Mouse (Mus musculus): ENCODE data around the gene Angptl8. TPM values are rescaled to one million over a fixed set of nuclear protein-coding genes. Genes with fewer than 3 reads are reported as not detected.

The Angptl8 gene
- polyA plus RNA-seq (2015; fragmentation: Illumina TruSeq; extraction: RNeasy Lipid Tissue Mini Kit (QIAGEN cat#74804); ENCODE audit: insufficient read depth, low read depth, low replicate concordance): 10.6 TPM

GRCm38 (mm10) chr9:21835258-21835912 lies at the start of gene Angptl8:
Gene Angptl8 (plus strand): TSS chr9:21835510.

GRCm38 (mm10) chr9:21798345-21799009 lies 36.8 kb upstream of the Angptl8 start, which contains the start of gene Kank2:
Gene Kank2 (minus strand): TSS chr9:21798744.

DNA sequence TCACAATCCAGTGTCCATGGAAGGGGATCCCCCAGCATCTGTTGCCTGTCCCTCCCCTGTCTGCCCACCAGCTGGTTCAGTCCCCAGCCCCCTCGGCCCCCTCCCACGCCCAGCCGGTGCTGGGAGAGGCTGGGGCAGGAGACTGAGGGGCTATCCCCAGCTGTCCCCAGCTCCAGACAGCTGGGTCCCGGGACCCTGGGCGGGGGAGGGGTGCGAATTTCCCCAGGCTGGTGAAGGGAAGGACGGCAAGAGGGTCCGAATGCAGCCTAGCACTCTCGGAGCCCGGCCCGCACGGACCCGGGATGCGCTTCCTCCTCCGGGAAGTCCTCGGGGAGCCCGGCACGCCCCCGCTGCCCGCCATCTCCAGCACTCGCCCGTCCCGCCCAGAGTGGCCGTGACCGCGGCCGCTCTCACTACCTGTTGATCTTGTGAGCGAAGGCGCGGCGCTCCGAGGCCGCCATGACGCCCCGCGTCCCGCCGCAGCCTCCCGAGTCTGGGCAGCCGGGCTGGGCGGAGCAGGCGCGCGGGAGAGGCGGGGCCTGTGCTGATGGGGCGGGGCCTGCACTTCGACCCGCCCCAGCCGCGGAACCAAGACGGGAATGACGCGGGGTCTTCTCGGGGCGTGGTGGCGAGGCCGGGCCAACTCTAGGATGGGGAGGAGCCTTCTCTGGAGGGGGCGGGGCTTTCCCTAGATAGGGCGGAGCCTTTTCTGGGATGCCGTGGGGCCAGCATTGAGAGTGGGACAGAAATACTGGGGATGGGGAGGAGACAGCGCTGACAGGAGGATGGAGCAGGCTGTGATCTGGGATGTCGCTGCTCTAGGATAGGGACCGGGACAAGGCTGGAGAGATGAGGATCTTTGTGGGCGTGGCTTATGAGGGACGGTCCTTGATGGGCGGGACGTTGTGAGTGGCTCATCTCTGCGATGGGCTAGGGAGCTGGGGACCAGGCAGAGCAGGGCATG lies 17.1 kb downstream of the Angptl8 start, which contains the start of gene Dock6:
TSS of gene Dock6 (minus strand) at position 508 of the 964 bp plus-strand sequence.

Other genes with a start within 250 kb of the Angptl8 start
- 7.4 TPM for gene Timm29, start 242.8 kb upstream of the Angptl8 start, polyA plus RNA-seq (2015; fragmentation: Illumina TruSeq; extraction: RNeasy Lipid Tissue Mini Kit (QIAGEN cat#74804); ENCODE audit: insufficient read depth, low read depth, low replicate concordance)
- gene Yipf2, start 242.7 kb upstream of the Angptl8 start, polyA plus RNA-seq (2015; fragmentation: Illumina TruSeq; extraction: RNeasy Lipid Tissue Mini Kit (QIAGEN cat#74804); ENCODE audit: insufficient read depth, low read depth, low replicate concordance): 14.0 TPM
- gene Smarca4, start 219.3 kb upstream of the Angptl8 start, polyA plus RNA-seq (2015; fragmentation: Illumina TruSeq; extraction: RNeasy Lipid Tissue Mini Kit (QIAGEN cat#74804); ENCODE audit: insufficient read depth, low read depth, low replicate concordance): 8.6 TPM
- 6.7 TPM for gene Ldlr, start 112.0 kb upstream of the Angptl8 start, polyA plus RNA-seq (2015; fragmentation: Illumina TruSeq; extraction: RNeasy Lipid Tissue Mini Kit (QIAGEN cat#74804); ENCODE audit: insufficient read depth, low read depth, low replicate concordance)
- gene Spc24, start 75.2 kb upstream of the Angptl8 start, polyA plus RNA-seq (2015; fragmentation: Illumina TruSeq; extraction: RNeasy Lipid Tissue Mini Kit (QIAGEN cat#74804); ENCODE audit: insufficient read depth, low read depth, low replicate concordance): 1.3 TPM
- gene Kank2, start 36.8 kb upstream of the Angptl8 start, polyA plus RNA-seq (2015; fragmentation: Illumina TruSeq; extraction: RNeasy Lipid Tissue Mini Kit (QIAGEN cat#74804); ENCODE audit: insufficient read depth, low read depth, low replicate concordance): 7.1 TPM
- 15.0 TPM for gene Dock6, start 17.1 kb downstream of the Angptl8 start, polyA plus RNA-seq (2015; fragmentation: Illumina TruSeq; extraction: RNeasy Lipid Tissue Mini Kit (QIAGEN cat#74804); ENCODE audit: insufficient read depth, low read depth, low replicate concordance)
- gene Rab3d, start 82.7 kb downstream of the Angptl8 start, polyA plus RNA-seq (2015; fragmentation: Illumina TruSeq; extraction: RNeasy Lipid Tissue Mini Kit (QIAGEN cat#74804); ENCODE audit: insufficient read depth, low read depth, low replicate concordance): 25.1 TPM
- gene Ccdc159, start 92.0 kb downstream of the Angptl8 start, polyA plus RNA-seq (2015; fragmentation: Illumina TruSeq; extraction: RNeasy Lipid Tissue Mini Kit (QIAGEN cat#74804); ENCODE audit: insufficient read depth, low read depth, low replicate concordance): 3.1 TPM
- 27.1 TPM for gene Tmem205, start 92.0 kb downstream of the Angptl8 start, polyA plus RNA-seq (2015; fragmentation: Illumina TruSeq; extraction: RNeasy Lipid Tissue Mini Kit (QIAGEN cat#74804); ENCODE audit: insufficient read depth, low read depth, low replicate concordance)
- 4.7 TPM for gene Plppr2, start 101.5 kb downstream of the Angptl8 start, polyA plus RNA-seq (2015; fragmentation: Illumina TruSeq; extraction: RNeasy Lipid Tissue Mini Kit (QIAGEN cat#74804); ENCODE audit: insufficient read depth, low read depth, low replicate concordance)
- 3.1 TPM for gene Swsap1, start 120.2 kb downstream of the Angptl8 start, polyA plus RNA-seq (2015; fragmentation: Illumina TruSeq; extraction: RNeasy Lipid Tissue Mini Kit (QIAGEN cat#74804); ENCODE audit: insufficient read depth, low read depth, low replicate concordance)
- not detected for gene Epor, start 128.0 kb downstream of the Angptl8 start, polyA plus RNA-seq (2015; fragmentation: Illumina TruSeq; extraction: RNeasy Lipid Tissue Mini Kit (QIAGEN cat#74804); ENCODE audit: insufficient read depth, low read depth, low replicate concordance)
- 8.2 TPM for gene Rgl3, start 153.9 kb downstream of the Angptl8 start, polyA plus RNA-seq (2015; fragmentation: Illumina TruSeq; extraction: RNeasy Lipid Tissue Mini Kit (QIAGEN cat#74804); ENCODE audit: insufficient read depth, low read depth, low replicate concordance)
- gene Ccdc151, start 167.1 kb downstream of the Angptl8 start, polyA plus RNA-seq (2015; fragmentation: Illumina TruSeq; extraction: RNeasy Lipid Tissue Mini Kit (QIAGEN cat#74804); ENCODE audit: insufficient read depth, low read depth, low replicate concordance): not detected
- gene Prkcsh, start 167.3 kb downstream of the Angptl8 start, polyA plus RNA-seq (2015; fragmentation: Illumina TruSeq; extraction: RNeasy Lipid Tissue Mini Kit (QIAGEN cat#74804); ENCODE audit: insufficient read depth, low read depth, low replicate concordance): 16.0 TPM
- gene Elavl3, start 216.5 kb downstream of the Angptl8 start, polyA plus RNA-seq (2015; fragmentation: Illumina TruSeq; extraction: RNeasy Lipid Tissue Mini Kit (QIAGEN cat#74804); ENCODE audit: insufficient read depth, low read depth, low replicate concordance): 0.20 TPM
- 1.6 TPM for gene Gm49318, start 235.7 kb downstream of the Angptl8 start, polyA plus RNA-seq (2015; fragmentation: Illumina TruSeq; extraction: RNeasy Lipid Tissue Mini Kit (QIAGEN cat#74804); ENCODE audit: insufficient read depth, low read depth, low replicate concordance)
- gene Zfp653, start 235.9 kb downstream of the Angptl8 start, polyA plus RNA-seq (2015; fragmentation: Illumina TruSeq; extraction: RNeasy Lipid Tissue Mini Kit (QIAGEN cat#74804); ENCODE audit: insufficient read depth, low read depth, low replicate concordance): 3.8 TPM
- 7.1 TPM for gene Ecsit, start 249.9 kb downstream of the Angptl8 start, polyA plus RNA-seq (2015; fragmentation: Illumina TruSeq; extraction: RNeasy Lipid Tissue Mini Kit (QIAGEN cat#74804); ENCODE audit: insufficient read depth, low read depth, low replicate concordance)